Mouse (Mus musculus) adrenal gland, adult 2 months (tissue): ENCODE results near the gene Eloa. TPM values are rescaled to one million over a fixed set of nuclear protein-coding genes. Genes with fewer than 3 reads are reported as not detected.
A peak's percentile ranks its signal among the peaks of the same experiment; 100 is the strongest.
"Not testable (repeated sequence)": the region's sequence is repeated elsewhere in the genome, so short reads cannot be mapped to it uniquely, and the experiment has no call there.

Experiments
- DNase-seq: peaks from one replicate; pipeline ENCODE4 v3.0.0; 2021
- polyA plus RNA-seq: library from polyadenylated mRNA; depleted of rRNA; stranded (reverse); fragments of >200 nt; gene quantifications from 2 replicates; pipeline ENCODE4 v1.2.3, GENCODE M21; 2012
- total RNA-seq, 2 experiments: library from RNA; stranded (reverse); gene quantifications; 2 replicates each; pipeline ENCODE4 v1.2.3; 2021

The Eloa gene
- total and polyA plus RNA-seq, 3 experiments, result 4.4 to 46.8 (median 40.8) TPM

DNA sequence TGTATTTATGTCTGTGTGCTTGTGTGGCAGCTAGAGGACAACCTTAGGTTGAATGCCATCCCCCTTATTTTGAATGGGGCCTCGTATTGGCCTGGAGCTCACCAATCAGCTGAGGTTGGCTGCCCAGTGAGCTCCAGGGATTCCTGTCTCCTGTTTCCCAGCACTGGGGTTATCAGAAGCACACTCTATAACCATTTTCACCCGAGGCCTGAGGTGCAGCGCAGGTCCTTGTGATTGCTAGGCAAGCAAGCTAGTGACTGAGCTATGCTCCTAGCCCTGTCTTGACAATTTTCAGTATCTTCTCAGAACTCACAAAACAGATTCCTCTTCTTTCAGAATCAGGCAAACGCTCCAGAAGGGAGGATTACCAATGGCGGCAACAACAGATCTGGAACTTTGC is 37.0 kb downstream of the Eloa start:
- DNase-seq, result no peak

DNA sequence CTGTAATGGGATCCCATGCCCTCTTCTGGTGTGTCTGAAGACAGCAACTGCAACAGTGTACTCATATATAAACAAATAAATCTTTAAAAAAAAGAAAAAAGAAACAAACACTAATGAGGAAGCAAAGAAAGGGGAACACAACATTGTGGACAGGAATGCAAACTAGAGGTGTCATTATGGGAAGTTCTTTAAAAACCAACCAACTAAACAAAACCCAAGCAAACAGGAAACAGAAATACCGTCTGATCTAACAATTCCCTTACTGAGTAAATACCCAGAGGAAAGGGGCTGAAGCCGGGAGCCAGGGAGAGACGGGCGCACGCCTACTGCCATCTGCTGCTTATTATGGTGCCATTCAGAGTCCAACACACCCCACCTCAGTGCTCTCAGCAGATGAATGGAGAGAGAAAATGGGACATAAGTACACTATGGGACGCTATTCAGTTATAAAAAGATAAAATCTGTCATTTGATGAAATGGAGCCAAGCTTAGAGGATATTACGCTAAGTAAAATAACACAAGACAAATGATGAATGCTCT is 40.0 kb downstream of the Eloa start:
- DNase-seq, result no peak

DNA sequence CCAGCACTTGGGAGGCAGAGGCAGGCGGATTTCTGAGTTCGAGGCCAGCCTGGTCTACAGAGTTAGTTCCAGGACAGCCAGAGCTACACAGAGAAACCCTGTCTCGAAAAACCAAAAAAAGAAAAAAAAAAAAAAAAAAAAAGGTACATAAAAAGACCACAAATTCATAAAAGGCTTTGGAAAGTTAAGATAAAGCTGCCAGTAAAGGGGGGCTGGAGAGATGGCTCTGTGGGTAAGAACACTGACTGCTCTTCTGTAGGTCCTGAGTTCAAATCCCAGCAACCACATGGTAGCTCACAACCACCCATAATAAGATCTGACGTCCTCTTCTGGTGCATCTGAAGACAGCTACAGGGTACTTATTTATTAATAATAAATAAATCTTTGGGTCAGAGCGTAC is 41.3 kb downstream of the Eloa start:
- not testable (repeated sequence) for DNase-seq

DNA sequence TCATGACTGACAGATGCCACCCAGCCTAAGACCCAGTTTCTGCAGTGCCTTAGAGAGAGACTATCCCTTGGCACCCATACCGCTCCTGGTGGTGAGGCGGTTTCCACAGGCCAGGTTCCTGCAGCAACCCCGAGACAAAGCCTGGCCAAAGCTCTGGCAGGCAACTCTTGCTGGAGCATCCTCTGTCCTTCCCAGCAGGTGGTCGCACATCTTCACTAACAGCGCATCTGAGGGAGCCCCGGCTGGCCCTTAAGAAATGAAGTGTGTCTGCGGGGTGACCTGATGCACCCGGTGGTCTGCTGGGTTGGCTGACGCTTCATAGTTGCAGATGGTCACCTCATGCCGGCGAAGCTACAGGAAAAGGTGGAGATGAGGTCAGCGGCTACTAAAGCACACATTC is 45.4 kb downstream of the Eloa start:
- DNase-seq, result no peak

DNA sequence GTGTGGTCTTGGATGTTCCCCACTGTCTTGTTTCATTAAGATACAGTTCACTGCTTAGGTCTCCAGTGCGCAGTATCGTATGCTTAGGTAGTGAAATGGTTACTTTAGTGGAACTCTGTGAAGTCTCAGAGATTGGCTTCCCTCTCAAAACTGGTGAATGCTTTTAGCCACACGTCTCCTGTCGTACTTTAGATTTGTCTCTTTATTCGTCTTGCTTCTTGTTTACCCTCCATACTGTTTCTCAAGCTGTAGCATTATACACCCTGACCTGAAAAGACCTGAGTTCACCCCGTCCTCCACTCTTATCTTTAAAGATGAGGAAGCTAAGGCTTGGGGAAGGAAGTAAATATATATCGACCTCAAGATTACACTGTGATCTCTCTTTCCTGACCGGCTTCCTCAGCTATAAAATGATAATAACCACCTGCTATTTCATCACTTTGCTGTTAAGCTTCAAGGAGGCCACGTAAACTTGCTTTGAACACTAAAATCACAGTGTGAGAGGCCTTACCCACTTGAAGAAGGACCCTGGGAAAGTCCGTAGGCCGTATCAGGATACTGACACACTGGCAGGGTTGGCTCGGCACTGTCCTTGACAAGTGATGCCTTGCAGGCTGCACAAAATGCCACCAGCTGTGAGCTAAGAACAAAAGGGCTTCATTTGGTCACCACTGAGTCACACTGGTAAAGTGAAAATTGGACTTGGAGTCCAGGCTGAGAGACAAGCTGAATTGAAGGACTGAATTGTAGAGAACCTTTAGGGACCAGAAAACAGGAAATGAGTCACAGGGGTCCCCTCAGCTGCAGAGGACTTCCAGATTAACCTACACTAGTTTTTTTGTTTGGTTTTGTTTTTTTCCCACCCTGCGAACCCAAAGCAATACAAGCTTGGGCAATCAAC is 48.4 kb downstream of the Eloa start:
- DNase-seq, result peak; percentile 52

DNA sequence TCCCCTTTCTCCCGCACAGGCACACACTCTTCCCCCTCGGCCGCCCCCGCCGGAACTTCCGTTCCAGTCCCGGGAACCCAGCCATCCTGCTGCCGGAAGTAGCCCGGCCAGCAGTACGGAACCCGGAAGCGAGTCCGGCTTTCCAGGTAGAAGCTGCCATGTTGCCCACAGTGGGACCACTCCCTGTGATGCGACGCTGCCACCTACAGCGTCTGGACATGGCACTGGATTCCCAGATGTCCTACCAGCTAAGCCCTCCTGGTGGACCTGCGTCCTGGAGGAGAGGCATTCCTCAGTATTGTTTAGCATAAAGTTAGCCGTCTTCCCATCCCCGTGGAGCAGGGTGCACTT is 49.0 kb downstream of the Eloa start, which contains the start of gene Lypla2:
Gene Lypla2, minus strand, starts transcription at position 71 of the 351 bp plus-strand sequence.
- peak; percentile 93 for DNase-seq

DNA sequence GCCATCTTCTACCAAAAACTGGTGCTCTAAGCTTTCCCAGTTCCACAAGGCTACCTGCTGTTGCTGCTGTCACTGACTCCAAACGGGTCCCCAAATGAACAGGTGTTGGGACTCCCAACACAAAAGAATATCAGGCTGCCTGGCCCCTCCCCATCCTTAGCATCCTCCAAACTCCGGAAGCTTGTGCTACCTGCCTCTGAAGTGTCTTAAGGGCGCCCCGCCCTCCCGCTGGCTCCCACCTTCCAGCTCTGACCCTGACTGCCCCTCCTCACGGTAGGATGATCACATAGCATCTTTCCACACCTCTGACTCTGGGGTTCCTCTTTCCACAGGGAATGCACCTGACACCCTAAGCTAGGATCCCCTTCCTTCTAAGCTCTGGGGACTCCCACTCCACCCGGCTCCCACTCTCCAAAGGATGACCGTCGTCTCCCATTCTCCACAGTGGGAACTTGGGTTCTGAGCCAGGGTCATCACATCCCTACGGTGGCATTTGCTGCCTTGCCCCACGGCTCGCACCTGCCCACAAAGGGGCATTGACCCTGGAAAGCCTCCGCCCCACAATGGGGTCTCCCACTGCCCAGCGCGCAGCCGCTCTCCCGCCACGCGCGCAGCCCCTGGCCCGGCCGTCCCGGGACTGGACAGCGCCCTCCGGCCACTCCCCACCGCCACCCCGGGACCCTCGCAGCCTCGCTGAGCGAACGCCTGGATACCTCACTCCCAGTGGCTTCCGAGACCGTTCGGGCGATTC is 49.6 kb downstream of the Eloa start:
- no peak for DNase-seq

DNA sequence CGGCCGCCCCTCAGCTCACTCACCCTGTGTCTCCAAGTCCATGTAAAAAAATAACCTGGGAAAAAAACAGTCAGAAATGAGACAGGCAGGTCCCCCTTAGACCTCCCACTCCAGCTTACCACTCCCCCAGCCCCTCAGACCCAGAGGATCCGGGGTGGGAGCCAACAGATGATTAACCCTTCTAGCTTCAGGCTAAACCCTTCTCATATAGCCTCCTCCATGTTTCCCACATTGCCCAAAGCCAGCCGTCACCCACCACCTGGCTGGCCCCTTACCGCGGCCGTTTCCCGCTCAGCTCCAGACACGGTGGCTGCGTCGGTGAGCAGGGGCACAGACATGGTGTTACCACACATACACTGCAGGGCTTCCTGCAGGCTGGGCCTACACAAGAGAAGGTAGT is 51.0 kb downstream of the Eloa start:
- DNase-seq, result no peak

DNA sequence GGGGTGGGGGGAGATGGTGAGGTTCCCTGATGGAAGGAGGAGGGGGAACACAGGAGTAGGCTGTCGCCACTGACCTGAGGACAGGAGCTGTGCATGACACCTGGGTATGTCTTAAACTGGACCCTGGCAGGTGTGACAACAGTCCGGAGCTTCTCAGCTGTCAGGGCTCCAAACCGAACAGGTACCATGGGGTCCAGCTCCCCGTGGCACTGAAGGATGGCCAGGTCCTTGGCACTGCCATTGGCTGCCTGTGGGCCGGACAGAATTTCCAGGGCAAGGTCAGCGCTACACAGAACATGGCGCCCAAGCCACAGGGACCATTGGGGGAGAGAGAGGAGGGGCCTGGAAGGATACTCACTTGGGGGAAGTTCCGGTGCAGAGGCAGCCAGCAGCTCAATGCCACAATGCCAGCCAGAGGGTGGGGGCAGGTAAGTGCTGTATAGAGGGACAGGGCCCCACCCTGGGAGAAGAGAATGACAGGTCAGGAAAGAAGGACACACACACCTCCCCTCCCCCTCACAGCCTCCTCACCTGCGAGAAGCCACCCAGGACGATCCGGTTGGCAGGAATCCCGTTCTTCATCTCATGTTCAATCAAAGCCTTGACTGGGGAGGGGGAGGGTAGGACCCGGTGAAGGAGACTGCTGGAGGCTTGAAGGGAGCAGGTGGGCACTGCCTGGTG is 52.4 kb downstream of the Eloa start:
- no peak for DNase-seq

DNA sequence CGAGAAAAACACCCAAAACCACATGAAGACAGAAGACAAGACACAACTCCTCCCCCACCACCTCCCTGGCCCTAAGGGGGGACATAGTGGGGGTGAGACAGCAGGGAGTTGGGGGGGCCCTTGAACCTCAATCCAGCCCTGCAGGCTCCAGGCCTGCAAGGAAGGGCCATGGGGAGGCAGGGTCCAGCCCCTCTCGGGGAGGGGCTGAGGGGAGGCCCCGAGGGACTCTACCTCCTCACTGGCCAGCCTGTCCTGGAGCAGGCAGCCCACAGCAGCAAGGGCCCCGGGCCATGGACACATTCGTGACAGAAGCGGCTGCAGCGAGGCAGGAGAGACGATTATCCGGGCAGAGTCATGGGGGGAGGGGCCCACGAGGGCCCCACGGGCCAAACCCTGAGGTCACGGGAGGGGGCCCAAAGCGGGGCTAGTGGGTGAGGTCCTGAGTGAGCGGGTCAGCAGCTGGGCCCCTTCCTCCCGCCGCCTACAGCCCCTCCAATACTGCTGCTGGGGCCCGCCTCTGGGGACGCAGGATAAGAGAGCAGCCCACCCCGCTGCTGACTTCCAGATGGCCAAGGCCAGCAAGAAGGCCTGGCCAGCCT is 53.2 kb downstream of the Eloa start:
- DNase-seq, result no peak

DNA sequence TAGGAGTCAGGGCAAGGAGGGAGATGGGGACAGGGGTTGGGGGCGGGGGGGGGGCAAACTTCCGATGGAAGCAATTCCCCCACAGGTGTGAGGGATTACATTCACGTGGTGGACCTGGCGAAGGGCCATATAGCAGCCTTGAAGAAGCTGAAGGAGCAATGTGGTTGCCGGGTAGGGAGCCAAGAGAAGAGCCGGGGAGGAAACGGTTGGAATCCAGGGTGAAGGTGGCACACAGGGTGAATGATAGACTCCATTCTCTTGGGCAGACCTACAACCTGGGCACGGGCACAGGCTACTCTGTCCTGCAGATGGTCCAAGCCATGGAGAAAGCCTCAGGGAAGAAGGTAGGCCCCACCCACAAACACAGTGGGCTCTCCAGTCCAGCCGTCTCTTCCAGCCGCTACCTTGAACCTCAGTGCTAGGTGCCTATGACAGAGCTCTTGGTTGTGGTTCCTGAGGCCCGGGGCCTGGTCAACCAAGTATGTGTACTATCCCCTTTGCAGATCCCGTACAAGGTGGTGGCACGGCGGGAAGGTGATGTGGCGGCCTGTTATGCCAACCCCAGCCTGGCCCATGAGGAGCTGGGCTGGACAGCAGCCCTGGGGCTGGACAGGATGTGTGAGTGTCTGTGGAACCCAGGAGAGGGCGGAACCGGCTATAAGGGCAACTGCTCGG is 54.3 kb downstream of the Eloa start:
- no peak for DNase-seq

DNA sequence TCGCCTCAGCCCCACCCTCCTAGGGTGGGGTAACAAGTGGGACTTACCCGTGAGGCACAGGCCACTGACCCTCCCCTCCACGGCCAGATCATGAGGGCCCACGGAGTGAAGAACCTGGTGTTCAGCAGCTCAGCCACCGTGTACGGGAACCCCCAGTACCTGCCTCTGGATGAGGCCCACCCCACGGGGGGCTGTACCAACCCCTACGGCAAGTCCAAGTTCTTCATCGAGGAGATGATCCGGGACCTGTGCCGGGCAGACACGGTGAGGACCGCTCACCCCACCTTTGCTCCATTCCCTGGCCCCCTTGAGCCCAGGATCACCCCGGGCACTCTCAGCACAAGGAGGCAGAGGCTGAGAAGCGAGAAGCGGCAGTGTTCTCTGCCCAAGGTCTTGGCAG is 55.3 kb downstream of the Eloa start:
- no peak for DNase-seq

DNA sequence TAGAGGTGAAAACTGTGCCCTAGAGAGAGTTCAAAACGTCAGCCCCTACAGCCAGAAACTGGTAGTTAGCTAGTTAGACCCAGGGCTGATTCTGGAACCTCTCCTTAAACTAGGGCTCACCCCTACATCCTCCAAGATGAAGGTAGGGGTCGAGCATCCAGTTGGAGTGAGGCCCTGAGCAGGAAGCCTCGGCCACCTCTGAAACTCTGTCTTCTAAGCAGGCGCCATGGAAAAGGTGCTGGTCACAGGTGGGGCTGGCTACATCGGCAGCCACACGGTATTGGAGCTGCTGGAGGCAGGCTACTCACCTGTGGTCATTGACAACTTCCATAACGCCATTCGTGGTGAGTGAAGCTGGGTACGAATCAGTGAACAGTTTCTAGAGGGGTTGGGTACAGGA is 56.5 kb downstream of the Eloa start:
- no peak for DNase-seq

DNA sequence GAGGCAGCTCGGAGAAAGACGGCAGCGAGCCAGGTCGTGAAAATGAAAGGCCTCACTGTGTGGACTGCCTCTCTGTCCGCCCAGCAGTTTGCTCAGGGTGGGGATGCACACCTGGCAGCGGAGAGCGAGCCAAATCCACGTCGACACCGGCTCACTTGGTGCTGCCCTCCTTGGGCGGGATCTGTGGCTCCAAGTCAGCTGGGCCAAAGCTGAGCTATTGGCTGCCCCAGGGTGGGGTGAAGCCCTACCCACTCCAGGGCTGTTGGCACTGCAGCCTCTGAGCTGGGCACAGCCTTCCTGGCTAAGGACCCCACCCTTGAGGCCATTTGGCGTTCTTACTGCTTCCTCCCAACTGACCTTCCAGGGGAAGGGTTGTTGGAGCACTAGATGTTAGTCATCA is 57.1 kb downstream of the Eloa start:
- peak; percentile 82 for DNase-seq

DNA sequence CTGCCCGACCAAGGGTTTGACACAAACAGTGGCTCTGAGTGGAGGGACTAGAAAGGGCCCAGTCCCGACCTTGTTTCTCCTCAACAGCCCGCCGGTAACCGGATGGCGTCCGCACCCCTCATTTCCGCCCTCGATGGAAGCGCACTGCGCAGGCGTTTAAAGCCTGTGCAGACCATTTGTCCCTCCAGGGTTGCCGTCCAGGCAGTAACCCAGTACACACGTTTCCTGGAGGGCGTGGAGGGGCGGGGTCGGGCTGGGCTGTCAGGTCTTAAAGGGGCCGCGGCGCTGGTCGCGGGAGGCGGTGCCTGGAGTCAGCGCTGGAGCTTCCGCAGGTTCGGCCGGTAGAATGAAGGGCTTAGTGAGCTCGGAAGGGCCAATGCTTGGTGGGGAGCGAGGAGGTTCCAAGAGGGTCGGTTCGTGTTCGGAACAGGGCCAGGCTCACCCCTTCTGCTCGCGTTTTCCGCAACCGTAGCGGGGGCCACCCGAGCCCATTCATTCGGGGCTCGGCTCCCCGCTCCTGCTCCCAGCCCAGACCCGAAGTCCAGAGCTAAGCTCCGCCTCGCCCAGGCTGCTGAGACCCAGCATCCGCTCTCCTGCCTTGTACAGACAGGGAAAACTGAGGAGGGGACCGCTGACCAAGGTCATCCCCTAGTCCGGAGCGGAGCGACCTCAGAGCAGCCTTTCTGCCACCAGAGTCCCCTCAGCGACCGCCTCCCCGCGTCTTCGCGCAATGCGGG is 57.9 kb downstream of the Eloa start, which contains the start of gene Gale:
Gene Gale, plus strand, starts transcription at position 271 of the 737 bp plus-strand sequence.
- DNase-seq, result peak; percentile 97

DNA sequence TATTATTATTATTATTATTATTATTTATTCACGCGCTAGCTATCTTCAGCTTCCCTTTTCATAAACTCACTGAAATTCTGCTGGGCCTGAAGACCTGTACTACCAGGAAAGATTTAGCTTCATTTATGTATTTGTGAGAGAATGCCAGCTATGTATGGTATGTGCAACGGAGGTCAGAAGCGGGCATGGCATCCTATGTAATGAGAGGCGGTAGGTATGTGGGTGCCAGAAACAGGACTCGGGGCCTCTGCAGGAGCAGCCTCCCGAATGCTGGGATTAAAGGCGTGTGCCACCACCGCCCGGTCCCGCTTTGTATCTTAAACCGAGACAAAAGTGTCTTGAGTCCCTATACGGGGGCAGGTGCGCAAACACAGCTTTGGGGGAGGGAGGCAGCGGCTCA is 58.6 kb downstream of the Eloa start:
- DNase-seq, result no peak

DNA sequence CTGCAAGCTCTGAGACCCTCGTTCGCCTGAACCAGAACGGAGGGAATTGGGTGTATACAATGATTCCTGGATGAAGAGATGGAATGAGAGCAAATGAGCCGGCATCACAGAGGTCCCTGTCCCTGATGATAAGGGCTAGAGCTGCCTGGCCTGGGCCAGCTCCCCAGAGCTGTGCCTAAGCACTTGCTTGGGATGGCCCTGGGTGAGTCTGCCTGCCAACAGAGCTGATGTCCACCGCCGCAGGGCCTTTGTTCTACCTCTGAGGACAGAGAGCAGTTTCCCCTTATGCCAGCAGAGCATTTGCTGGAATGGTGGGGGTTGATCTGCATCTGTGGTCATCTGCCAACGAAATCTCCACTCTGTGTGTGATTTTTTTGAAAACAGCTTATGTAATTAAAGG is 59.4 kb downstream of the Eloa start:
- no peak for DNase-seq

DNA sequence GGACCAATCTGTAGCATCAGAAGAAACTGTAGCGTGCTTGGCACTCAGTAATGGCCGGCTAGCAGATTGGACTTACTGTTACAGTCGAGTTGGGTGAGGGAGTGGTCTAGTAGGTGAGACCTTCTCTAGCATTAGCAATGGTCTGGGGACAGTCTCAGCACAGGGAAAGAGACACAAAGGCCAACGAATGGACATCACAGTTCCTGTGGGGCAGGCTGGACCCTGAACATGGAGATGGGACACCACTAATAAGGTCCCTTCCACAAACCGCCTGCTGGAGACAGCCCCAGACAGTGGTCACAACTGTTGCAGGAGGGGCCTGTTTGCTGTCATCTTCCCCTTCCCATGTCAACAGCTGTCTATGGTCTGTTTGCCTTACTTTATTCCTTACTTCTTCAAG is 59.9 kb downstream of the Eloa start:
- no peak for DNase-seq

DNA sequence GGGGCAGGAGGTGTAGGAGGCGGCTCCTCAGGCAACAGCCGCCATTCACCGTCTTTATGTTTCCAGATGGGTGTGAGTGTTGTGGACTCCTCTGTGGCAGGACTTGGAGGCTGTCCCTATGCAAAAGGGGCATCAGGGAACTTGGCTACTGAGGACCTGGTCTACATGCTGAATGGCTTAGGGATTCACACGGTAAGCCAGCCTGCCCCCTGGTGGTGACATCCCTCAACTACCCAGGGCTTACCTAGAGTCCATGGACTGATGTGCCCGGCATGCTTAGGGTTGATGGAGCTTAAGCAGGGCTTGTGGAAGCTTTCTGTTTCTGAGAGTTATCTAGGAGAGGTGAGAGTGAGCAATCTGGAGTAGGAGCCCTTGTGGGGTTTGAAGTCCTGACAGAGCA is 60.8 kb downstream of the Eloa start:
- peak; percentile 81 for DNase-seq

DNA sequence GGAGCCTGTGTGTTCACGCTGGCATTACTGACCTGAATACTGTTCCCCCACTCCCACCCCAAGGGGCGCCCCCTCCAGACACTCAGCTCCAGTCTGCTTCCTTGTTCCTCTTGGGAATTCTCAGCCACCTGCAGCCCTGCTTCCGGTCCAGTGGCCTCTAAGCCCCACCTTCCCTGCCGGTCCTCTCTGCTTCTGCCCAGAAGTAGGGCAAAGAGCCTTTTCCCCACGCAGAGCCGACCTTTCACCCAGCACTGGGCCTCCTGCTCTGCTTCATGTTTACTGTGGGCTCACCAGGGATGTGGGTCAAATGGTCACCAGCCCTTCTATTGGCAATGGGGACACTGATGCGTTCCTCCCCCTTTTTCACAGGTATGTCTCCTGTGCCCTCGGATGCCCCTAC is 63.2 kb downstream of the Eloa start:
- peak; percentile 52 for DNase-seq

DNA sequence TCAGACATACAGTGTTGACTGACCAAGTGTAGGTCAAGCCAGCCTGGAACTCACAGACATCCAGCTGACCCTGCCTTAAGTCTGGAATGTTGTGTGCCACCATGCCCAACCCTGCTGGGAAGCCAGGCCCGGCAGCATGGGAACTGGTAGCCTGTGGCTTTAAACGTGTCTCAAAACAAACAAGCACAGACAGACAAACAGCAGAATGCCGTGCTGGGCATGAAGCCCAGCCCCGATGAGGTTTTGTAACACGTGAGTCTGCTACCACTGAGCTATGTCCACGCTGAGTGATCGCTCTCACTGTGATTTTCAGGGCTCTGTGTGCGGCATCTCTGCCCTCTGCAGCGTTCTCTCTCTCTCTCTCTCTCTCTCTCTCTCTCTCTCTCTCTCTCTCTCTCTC is 65.7 kb downstream of the Eloa start:
- DNase-seq, result no peak
